ENCODE assay signal across 16 mouse cellular contexts in the genomic region with DNA sequence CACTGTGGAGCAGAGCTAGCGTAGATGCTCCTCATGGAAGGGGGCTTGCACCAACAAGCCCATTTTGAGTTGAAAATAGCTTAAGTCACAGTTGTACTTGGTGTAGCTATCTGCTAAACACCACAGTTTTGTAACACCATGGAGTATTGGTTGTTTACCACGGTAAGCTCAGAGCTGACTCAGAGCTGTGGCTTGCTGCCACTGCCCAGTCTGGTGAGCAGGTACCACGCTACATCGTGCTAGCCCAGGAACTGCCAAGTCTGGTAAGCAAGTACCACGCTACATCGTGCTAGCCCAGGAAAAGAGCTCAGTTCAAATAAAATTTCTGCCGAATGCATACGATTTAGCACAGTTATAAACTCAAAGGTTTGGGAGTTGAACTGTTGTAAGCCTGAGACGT. TPM values are rescaled to one million over a fixed set of nuclear protein-coding genes. Genes with fewer than 3 reads are reported as not detected.
A peak's percentile ranks its signal among the peaks of the same experiment; 100 is the strongest.
DNase-seq lines count a peak whose midpoint lies in the region.
"Had no signal": no experiment of that assay in that cellular context is flagged by ENCODE, and none has a peak within 500 bp of the region (broad histone marks: within the 10 kb centered on the region; RNA-seq: fewer than 3 reads in every experiment).

No protein-coding gene starts in this region.

- DNase-seq in layer of hippocampus, adult 8-10 months (ENCODE audit: low spot score in 2 of 2): peak; percentile 21 to 29
- DNase-seq in layer of hippocampus, adult 9-10 months (ENCODE audit: low spot score): no peak
- peak; percentile 14 for DNase-seq in urinary bladder, postnatal 25 days (ENCODE audit: low spot score)
- no peak for DNase-seq in urinary bladder, postnatal 10 days (ENCODE audit: low spot score)
- DNase-seq in brain, adult 2 months (ENCODE audit: low read depth, low spot score): peak; percentile 65
- no peak for DNase-seq in lung, postnatal 4 days
- DNase-seq: adrenal gland, postnatal 14 days; B cell, adult 2 months; cerebellum, adult 2 months; cerebellum, postnatal 10 days; embryo, embryonic 11 days; gastrocnemius, postnatal 14 days; heart, adult 2 months; heart, postnatal 14 days had no signal

RNA-seq across cellular contexts. Expression of gene Adgrf4, which starts 10.1 kb away (rescaled TPM):
- total RNA-seq in layer of hippocampus, adult 8-10 months (2022): 1 to 10 TPM in 3 of 4 experiments, under 1 TPM in 1; 0.75 to 2.1 (median 1.4) TPM
- total RNA-seq: G1E; hematopoietic stem cell, adult 5-6 weeks had no signal

RNA-seq across cellular contexts. Expression of gene Adgrf2, which starts 39.8 kb away (rescaled TPM):
- 1 to 10 TPM in 1 of 4 experiments, under 1 TPM in 3; 0.34 to 1.3 (median 0.53) TPM for total RNA-seq in layer of hippocampus, adult 8-10 months (2022)
- total RNA-seq: hematopoietic stem cell, adult 5-6 weeks had no signal

Comparison
In these comparisons a context has a peak if more than half of its experiments do, and no peak if none do; other contexts are left out.
1. DNase-seq: peak in layer of hippocampus, adult 8-10 months (2 of 2), urinary bladder, postnatal 25 days (single experiment) and brain, adult 2 months (single experiment); none in layer of hippocampus, adult 9-10 months (single experiment), urinary bladder, postnatal 10 days (single experiment) and lung, postnatal 4 days (0 of 2).